Mouse (Mus musculus) left cerebral cortex, postnatal 36 days (tissue): ENCODE results near the gene Nav2. TPM values are rescaled to one million over a fixed set of nuclear protein-coding genes. Genes with fewer than 3 reads are reported as not detected.

ENCODE experiments used
- DNase-seq, 2 experiments: peaks; one replicate each; pipeline ENCODE4 v3.0.0; 2021 to 2022; ENCODE audit warnings: low spot score in 2 of 2, mixed read lengths in 1 of 2
- intact Hi-C: fragments of 180-260 bp; cut with DNase I; formaldehyde crosslinking; loops from one replicate; pipeline ENCODE4 v1.15.1; 2025
- total RNA-seq, 2 experiments: library from RNA; stranded (reverse); gene quantifications; 2 replicates each; pipeline ENCODE4 v1.2.3; 2021

Nav2 gene
- total RNA-seq, 2 experiments from 2014 or later, result 62.0 to 120 TPM

- intact Hi-C loops, result no loop called here
- no peak for DNase-seq
Observed at GRCm38 (mm10) chr7:49164868-49165267, 256.4 kb downstream of the Nav2 start.

- DNase-seq, result no peak
- intact Hi-C loops, result no loop called here
Observed at GRCm38 (mm10) chr7:49172926-49173325, 264.4 kb downstream of the Nav2 start.

DNA sequence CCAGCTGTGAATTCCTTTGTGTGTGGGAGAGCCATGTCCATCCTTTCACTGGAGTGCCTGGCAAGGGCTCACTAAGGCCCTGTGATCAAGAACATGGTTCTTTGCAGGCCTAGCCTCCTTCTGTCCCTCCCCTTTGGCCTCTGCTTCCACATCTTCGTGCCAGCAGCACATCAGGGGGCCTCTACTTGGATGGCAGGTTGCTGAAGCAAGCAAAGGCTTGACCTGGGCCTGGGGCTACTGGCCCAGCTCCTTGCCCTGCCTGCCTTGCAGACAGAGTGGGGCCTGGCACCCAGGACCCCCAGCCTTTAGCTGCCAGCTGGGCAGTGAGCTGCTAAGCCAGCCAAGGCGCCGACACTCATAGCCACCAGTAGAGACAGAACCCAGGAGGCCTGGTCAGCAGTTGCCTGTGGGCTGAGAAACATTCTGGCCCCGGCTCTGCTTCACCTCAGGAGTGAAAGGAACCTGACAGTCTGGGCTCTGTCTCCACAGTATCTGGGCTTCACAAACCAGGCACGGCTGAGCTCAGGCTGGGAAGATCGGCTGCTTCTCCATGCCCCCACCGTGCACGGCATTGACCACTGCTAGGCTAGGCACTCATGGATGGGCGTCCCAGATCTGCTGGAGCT, 267.4 kb downstream of the Nav2 start:
- intact Hi-C loops, result no loop called here
- no peak for DNase-seq

GRCm38 (mm10) chr7:49176590-49177201, 268.2 kb downstream of the Nav2 start:
- intact Hi-C loops, result no loop called here

DNA sequence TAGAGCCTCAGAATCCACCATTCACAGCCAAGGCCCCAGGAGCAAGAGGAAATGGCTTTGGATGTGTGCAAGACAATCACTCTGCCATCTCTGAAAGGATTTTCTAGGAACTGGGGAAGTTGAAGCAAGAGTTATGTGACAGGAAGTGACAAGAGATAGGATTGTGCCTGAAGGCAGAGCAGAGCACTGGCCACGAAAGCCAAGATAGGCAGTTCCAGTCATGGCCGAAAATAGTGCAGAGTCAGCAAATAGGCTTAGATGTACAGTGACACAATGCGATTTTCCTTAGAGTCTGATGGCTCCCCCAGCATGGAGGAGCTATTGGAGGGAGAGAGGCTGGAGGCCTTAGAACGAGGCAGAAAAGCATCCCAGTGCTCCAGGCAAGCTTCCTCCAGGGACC, 269.7 kb downstream of the Nav2 start:
- intact Hi-C loops, result no loop called here

More at GRCm38 (mm10) chr7:49176590-49177201, 268.2 kb downstream of the Nav2 start:
- DNase-seq, result no peak

DNA sequence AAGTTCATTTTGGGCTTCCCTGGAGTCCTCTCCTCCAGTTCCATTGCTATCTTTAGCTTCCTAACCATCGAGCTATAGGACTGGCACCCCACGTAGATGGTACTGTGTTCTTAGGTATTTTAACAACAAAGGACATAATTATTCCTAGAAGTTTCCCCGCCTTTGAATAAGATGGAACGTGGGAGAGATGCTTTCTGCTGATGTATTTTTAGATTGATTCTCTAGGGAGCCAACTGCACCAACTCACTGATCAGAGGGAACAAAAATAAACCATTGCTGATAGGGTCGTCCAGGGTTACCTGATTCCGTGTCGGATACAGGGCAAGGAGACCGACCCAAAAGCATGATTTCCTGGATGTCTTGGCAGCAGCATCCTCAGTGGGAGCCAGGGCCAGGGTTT, 272.5 kb downstream of the Nav2 start:
- intact Hi-C loops, result no loop called here
- DNase-seq, result no peak

More for the DNA sequence above, 269.7 kb downstream of the Nav2 start:
- DNase-seq, result no peak

GRCm38 (mm10) chr7:49182427-49182826, 273.9 kb downstream of the Nav2 start:
- DNase-seq, result no peak
- intact Hi-C loops, result no loop called here

DNA sequence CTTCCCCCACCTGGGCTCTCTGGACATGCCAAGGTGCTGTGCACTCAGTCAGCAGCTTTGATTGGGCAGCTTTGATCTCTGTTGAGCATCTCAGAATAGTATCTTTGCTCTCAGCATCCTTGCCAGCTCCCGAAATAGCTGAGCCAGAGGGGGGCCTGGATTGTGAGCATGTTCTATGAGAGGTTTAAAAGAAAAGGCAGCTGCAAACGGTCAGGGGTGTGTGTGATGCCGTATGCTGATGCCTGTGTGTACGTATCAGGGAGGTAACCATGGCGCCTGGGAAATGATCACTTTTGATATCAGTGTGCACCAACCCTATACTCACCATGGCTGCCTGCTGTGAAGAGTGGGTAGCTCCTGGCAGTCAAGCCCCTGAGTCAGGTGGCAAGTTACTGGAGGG, 275.2 kb downstream of the Nav2 start:
- peak in 1 of 2 experiments; percentile 40 for DNase-seq
- intact Hi-C loops, result no loop called here

- intact Hi-C loops, result loop anchor here (5.0 kb wide), 1 partner anchor 34 kb away; no protein-coding TSS in a partner anchor
- no peak for DNase-seq
Observed at GRCm38 (mm10) chr7:49185991-49186390, 277.5 kb downstream of the Nav2 start.

DNA sequence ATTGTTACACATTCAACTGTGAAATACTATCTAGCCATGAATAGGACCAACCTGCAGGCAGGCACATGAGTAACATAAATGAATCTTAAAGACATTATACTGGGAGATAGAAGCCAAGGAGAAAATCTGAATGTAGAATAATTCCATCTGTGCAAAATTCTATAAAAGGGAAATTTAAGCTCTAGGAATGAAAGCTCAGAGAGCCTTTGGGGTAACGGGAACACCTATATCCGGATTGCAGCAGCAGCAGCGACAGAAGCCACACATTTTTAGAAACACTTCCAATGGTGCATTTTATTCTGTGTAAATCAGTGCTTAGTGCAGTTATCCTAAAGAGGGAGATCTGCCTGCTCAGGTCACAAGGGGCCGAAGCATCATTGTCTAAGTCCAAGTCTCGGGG, 280.8 kb downstream of the Nav2 start:
- intact Hi-C loops, result loop anchor here (5.0 kb wide), 1 partner anchor 37 kb away; no protein-coding TSS in a partner anchor
- DNase-seq, result peak; percentile 37 to 49

GRCm38 (mm10) chr7:49190231-49190985, 281.9 kb downstream of the Nav2 start:
- intact Hi-C loops, result loop anchor here (2.0 to 5.0 kb wide), 2 partner anchors 56 to 58 kb away; no protein-coding TSS in a partner anchor

GRCm38 (mm10) chr7:49191081-49191678, 282.7 kb downstream of the Nav2 start:
- peak in 1 of 2 experiments; percentile 46 for DNase-seq
- intact Hi-C loops, result loop anchor here (2.0 to 5.0 kb wide), 2 partner anchors 56 to 59 kb away; no protein-coding TSS in a partner anchor

More at GRCm38 (mm10) chr7:49190231-49190985, 281.9 kb downstream of the Nav2 start:
- peak; percentile 54 to 70 for DNase-seq

DNA sequence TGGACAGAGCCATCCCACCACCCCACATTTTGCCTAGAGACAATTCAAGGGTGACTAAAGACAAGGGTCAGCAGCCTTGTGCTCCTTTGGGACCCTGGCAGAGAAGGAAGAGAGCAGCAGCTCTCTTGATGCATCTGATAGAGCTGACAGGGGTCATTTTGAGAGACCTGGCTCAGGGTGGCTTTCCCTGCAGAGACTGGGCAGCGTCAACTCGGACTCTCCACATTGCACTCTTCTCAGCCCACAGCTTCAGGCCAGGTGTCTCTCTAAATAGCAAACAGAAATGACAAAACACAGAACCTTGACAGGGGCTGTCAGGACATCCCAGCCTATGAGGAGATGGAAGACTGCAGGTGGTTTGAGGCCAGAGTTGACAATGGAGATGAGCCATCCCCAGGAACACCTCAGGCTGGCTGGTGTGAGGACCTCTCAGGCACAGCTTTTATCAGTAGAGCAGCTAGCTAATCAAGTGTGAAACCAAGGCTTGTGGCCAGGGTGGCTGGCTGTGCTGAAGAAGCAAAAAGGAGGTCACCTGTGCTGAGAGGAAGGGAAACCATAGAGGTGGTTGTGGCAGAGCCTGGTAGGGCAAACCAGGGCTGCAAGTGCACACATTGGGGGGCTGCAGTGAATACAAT, 283.7 kb downstream of the Nav2 start:
- intact Hi-C loops, result loop anchor here (5.0 kb wide), 1 partner anchor 60 kb away; no protein-coding TSS in a partner anchor
- DNase-seq, result no peak

- no peak for DNase-seq
- intact Hi-C loops, result no loop called here
Observed at GRCm38 (mm10) chr7:49195711-49196147, 287.2 kb downstream of the Nav2 start.

DNA sequence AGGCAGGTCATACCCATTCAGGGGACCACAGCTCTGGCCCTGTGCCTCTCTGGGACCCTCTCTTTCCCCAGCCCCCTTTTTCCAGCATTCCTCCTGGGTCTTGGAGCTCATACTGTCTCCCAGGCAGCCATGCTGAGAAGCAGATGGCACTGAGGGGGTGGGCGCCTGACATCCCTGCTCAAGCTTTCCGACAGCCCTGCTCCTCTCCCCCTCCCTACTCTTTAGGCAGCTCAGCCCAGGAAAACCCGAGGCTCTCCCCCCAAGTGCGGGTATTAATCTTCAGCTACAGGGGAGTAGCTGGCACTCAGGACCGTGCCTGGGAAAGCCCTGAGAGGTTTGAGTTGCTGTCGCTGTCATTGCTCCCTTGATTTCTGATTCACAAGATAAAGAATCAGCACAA, 290.9 kb downstream of the Nav2 start:
- peak; percentile 45 to 56 for DNase-seq
- intact Hi-C loops, result no loop called here

- intact Hi-C loops, result no loop called here
- no peak for DNase-seq
Observed at GRCm38 (mm10) chr7:49200270-49200669, 291.8 kb downstream of the Nav2 start.

DNA sequence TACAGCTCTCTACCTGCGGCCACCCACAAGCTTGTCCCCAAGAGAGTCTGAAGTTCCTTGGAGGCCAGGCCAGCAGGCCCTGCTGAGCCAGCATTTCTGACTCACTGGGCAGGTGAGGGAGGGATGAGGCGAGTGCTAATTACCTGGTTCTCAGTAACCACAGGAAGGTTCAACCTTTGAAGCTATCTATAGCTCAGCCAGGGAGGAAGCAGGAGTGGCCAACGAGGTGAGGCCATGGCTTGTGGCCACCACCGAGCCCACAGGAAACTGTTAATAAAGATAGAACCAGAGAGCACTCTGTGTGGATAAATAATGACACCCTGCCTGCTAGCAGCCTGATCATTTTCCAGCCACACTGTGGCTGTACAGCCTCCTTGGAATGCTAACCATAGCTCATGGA, 294.5 kb downstream of the Nav2 start:
- no peak for DNase-seq
- intact Hi-C loops, result no loop called here

DNA sequence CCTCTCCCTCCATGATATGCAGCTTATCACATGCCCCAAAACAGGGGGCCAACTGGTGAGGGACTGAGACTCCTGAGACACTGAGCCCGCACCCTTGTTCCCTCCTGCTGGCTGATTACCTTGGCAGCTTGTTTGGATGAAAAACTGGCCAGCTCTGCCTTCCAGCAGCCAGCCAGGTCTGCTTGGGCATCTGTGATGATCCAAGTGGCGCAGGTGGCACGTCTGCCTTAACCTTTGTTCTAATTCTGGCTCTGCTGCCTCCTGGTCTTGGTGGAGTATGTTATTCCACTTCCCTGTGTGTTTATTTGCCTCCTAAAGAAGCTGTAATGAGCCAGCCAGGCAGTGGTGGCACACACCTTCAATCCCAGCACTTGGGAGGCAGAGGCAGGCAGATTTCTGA, 296.3 kb downstream of the Nav2 start:
- intact Hi-C loops, result no loop called here

DNA sequence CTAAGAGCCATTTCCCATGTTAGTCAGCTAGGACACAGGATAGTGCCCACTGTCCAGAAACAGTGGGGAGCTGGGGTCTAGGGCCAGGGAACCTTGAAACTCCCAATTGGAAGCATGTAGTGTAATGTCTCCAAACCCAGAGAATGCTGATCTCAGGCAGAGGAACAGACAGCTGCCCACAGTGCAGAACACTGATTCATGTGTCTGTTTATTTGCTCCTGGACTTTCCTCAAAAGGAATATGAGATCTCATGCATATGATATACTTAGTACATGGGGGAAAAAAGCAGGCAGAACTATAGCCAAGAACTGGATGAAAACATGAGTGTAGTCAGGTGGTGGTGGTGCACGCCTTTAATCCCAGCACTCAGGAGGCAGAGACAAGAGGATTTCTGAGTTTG, 297.0 kb downstream of the Nav2 start:
- DNase-seq, result no peak
- intact Hi-C loops, result no loop called here

More for the DNA sequence above, 296.3 kb downstream of the Nav2 start:
- no peak for DNase-seq
